Mouse (Mus musculus) MEL-GATA-1-ER (cell line): ENCODE data around the gene Ncapg2.

ENCODE experiments used
- DNase-seq: peaks from one replicate; pipeline ENCODE4 v3.0.0-alpha.2; 2012; ENCODE audit warnings: low read depth; ENCODE audit errors: extremely low read depth

Ncapg2 gene

GRCm38 (mm10) chr12:116442184-116442583, 37.0 kb downstream of the Ncapg2 start:
- no peak for DNase-seq

- no peak for DNase-seq
These were observed 44.3 kb downstream of the Ncapg2 start for GRCm38 (mm10) chr12:116449536-116449935.

- DNase-seq, result no peak
These were observed 55.3 kb downstream of the Ncapg2 start for GRCm38 (mm10) chr12:116460379-116461065.

- DNase-seq, result no peak
These were observed 61.8 kb downstream of the Ncapg2 start for GRCm38 (mm10) chr12:116467030-116467429.

- DNase-seq, result no peak
These were observed 63.1 kb downstream of the Ncapg2 start for GRCm38 (mm10) chr12:116468348-116468747.

GRCm38 (mm10) chr12:116469096-116469495, 63.9 kb downstream of the Ncapg2 start:
- DNase-seq, result no peak

- no peak for DNase-seq
These were observed 68.1 kb downstream of the Ncapg2 start for GRCm38 (mm10) chr12:116473264-116473663.

GRCm38 (mm10) chr12:116473761-116474160, 68.6 kb downstream of the Ncapg2 start:
- DNase-seq, result no peak

- no peak for DNase-seq
These were observed 69.5 kb downstream of the Ncapg2 start for GRCm38 (mm10) chr12:116474676-116475075.

- no peak for DNase-seq
These were observed 73.6 kb downstream of the Ncapg2 start for GRCm38 (mm10) chr12:116478771-116479170.

- no peak for DNase-seq
These were observed 76.7 kb downstream of the Ncapg2 start for GRCm38 (mm10) chr12:116481921-116482320.

- no peak for DNase-seq
These were observed 78.4 kb downstream of the Ncapg2 start for GRCm38 (mm10) chr12:116483581-116483980.

- DNase-seq, result no peak
These were observed 79.8 kb downstream of the Ncapg2 start for GRCm38 (mm10) chr12:116484991-116485390.

GRCm38 (mm10) chr12:116485591-116486403, 80.6 kb downstream of the Ncapg2 start, which contains the start of gene Ptprn2:
Ptprn2 (plus strand) TSS chr12:116485720.
- DNase-seq, result no peak

GRCm38 (mm10) chr12:116486404-116486730, 81.2 kb downstream of the Ncapg2 start:
- no peak for DNase-seq

- DNase-seq, result no peak
These were observed 83.6 kb downstream of the Ncapg2 start for GRCm38 (mm10) chr12:116488836-116489235.

GRCm38 (mm10) chr12:116490575-116491356, 85.6 kb downstream of the Ncapg2 start:
- no peak for DNase-seq

GRCm38 (mm10) chr12:116498666-116499065, 93.5 kb downstream of the Ncapg2 start:
- DNase-seq, result no peak

GRCm38 (mm10) chr12:116500652-116501051, 95.5 kb downstream of the Ncapg2 start:
- no peak for DNase-seq

GRCm38 (mm10) chr12:116512482-116512881, 107.3 kb downstream of the Ncapg2 start:
- no peak for DNase-seq
